Mouse (Mus musculus) forebrain, embryonic 13.5 days (tissue): ENCODE data around the gene Commd1. TPM values are rescaled to one million over a fixed set of nuclear protein-coding genes. Genes with fewer than 3 reads are reported as not detected.

ENCODE experiments used
- ATAC-seq: fragments of 200-750 bp; cut with Nextera tagmentation; 2 replicates; pipeline ENCODE4 v1.8.0; 2017
- H3K27ac ChIP-seq: fragments of 300-500 bp; sonication (generic); 2 replicates; pipeline ENCODE4 v1.5.1; 2015; ENCODE audit warnings: inconsistent platforms, mild to moderate bottlenecking, moderate library complexity
- H3K27me3 ChIP-seq: fragments of 300-500 bp; sonication (generic); 2 replicates; pipeline ENCODE4 v1.6.1; 2015; ENCODE audit warnings: mild to moderate bottlenecking, inconsistent platforms
- H3K36me3 ChIP-seq: fragments of 300-500 bp; sonication (generic); 2 replicates; pipeline ENCODE4 v1.6.1; 2015; ENCODE audit warnings: mild to moderate bottlenecking, inconsistent platforms; ENCODE audit not compliant: poor library complexity, severe bottlenecking
- H3K4me1 ChIP-seq: fragments of 300-500 bp; sonication (generic); 2 replicates; pipeline ENCODE4 v1.6.1; 2015; ENCODE audit warnings: inconsistent platforms
- H3K4me2 ChIP-seq: fragments of 300-500 bp; sonication (generic); 2 replicates; pipeline ENCODE4 v1.6.1; 2015; ENCODE audit warnings: inconsistent platforms, mild to moderate bottlenecking, moderate library complexity
- H3K4me3 ChIP-seq: fragments of 300-500 bp; sonication (generic); 2 replicates; pipeline ENCODE4 v1.5.1; 2015; ENCODE audit warnings: mild to moderate bottlenecking, inconsistent platforms
- H3K9ac ChIP-seq: fragments of 300-500 bp; sonication (generic); 2 replicates; pipeline ENCODE4 v1.6.1; 2015; ENCODE audit warnings: mild to moderate bottlenecking, inconsistent platforms
- H3K9me3 ChIP-seq: fragments of 300-500 bp; sonication (generic); replicated peaks from 2 replicates; pipeline ENCODE4 v1.6.1; 2016; ENCODE audit warnings: inconsistent platforms
- WGBS: fragments of 180-500 bp; shearing (Covaris S2); methylation state at CpG from one replicate; pipeline ENCODE4 v1.1.7; 2015; 5-methylcytosine and 5-hydroxymethylcytosine counted together
- polyA plus RNA-seq: library from polyadenylated mRNA; unstranded; fragments of >200 nt; fragmentation: Nextera tagmentation; extraction: Ambion mirVana; gene quantifications from 2 replicates; pipeline ENCODE4 v1.2.1, GENCODE M21; 2015

Commd1 gene
- polyA plus RNA-seq, 1 experiment from 2014 or later: 328 TPM

GRCm38 (mm10) chr11:22982846-22983245 is 664 bp upstream of the Commd1 start:
- Histone ChIP-seq H3K27ac (no peak overlapping the region), H3K9me3 (no peaks in the 10 kb centered on the region), H3K4me1 (peaks cover 25% of the 10 kb centered on the region), H3K9ac (no peak overlapping the region), H3K27me3 (no peaks in the 10 kb centered on the region), H3K36me3 (peaks cover 10% of the 10 kb centered on the region), H3K4me2 (no peak overlapping the region), H3K4me3 (no peak overlapping the region)
- ATAC-seq: no peak
- 59% methylated on average over 6 of the region's 6 CpGs for WGBS

GRCm38 (mm10) chr11:22981543-22981950 is 635 bp downstream of the Commd1 start:
- peak overlapping the region; percentile 84 for H3K4me2 ChIP-seq
- H3K36me3 ChIP-seq: peaks cover 20% of the 10 kb centered on the region
- peak overlapping the region; percentile 95 for H3K27ac ChIP-seq
- H3K27me3 ChIP-seq: no peaks in the 10 kb centered on the region
- no peaks in the 10 kb centered on the region for H3K9me3 ChIP-seq
- H3K4me3 ChIP-seq: peak overlapping the region; percentile 61
- 3% methylated on average over 12 of the region's 12 CpGs for WGBS
- peak; percentile 50 for ATAC-seq
- peak overlapping the region; percentile 78 for H3K9ac ChIP-seq
- H3K4me1 ChIP-seq: peaks cover 33% of the 10 kb centered on the region

- H3K9me3 ChIP-seq: no peaks in the 10 kb centered on the region
- H3K9ac ChIP-seq: peak overlapping the region; percentile 78
- H3K27ac ChIP-seq: no peak overlapping the region
- peak overlapping the region; percentile 84 for H3K4me2 ChIP-seq
- WGBS: 61% methylated on average over 4 of the region's 4 CpGs
- H3K4me3 ChIP-seq: peak overlapping the region; percentile 61
- peaks cover 39% of the 10 kb centered on the region for H3K4me1 ChIP-seq
- no peak for ATAC-seq
- H3K36me3 ChIP-seq: peaks cover 24% of the 10 kb centered on the region
- H3K27me3 ChIP-seq: no peaks in the 10 kb centered on the region
These were observed 1.1 kb downstream of the Commd1 start for GRCm38 (mm10) chr11:22981041-22981440.

- Histone ChIP-seq H3K36me3 (peaks cover 24% of the 10 kb centered on the region), H3K9me3 (no peaks in the 10 kb centered on the region), H3K4me1 (peaks cover 51% of the 10 kb centered on the region), H3K27ac (no peak overlapping the region), H3K4me3 (no peak overlapping the region), H3K27me3 (no peaks in the 10 kb centered on the region), H3K4me2 (no peak overlapping the region), H3K9ac (no peak overlapping the region)
- no peak for ATAC-seq
- 90% methylated on average over 1 of the region's 1 CpGs for WGBS
These were observed 3.0 kb downstream of the Commd1 start for GRCm38 (mm10) chr11:22979221-22979620.

GRCm38 (mm10) chr11:22978711-22979110 is 3.5 kb downstream of the Commd1 start:
- ATAC-seq: no peak

GRCm38 (mm10) chr11:22978215-22978614 is 4.0 kb downstream of the Commd1 start:
- Histone ChIP-seq H3K4me1 (peaks cover 55% of the 10 kb centered on the region), H3K9ac (no peak overlapping the region), H3K4me2 (no peak overlapping the region), H3K27ac (no peak overlapping the region), H3K27me3 (no peaks in the 10 kb centered on the region), H3K9me3 (peaks cover 5% of the 10 kb centered on the region; the same call in 1 of the 2 replicates), H3K36me3 (peaks cover 33% of the 10 kb centered on the region), H3K4me3 (no peak overlapping the region)
- WGBS: 95% methylated on average over 3 of the region's 3 CpGs
- ATAC-seq: no peak

More at GRCm38 (mm10) chr11:22978711-22979110, 3.5 kb downstream of the Commd1 start:
- Histone ChIP-seq H3K4me2 (no peak overlapping the region), H3K4me1 (peaks cover 55% of the 10 kb centered on the region), H3K27me3 (no peaks in the 10 kb centered on the region), H3K4me3 (no peak overlapping the region), H3K27ac (no peak overlapping the region), H3K9ac (no peak overlapping the region), H3K36me3 (peaks cover 28% of the 10 kb centered on the region), H3K9me3 (peaks cover under 1% of the 10 kb centered on the region; the same call in 1 of the 2 replicates)
- 50% methylated on average over 1 of the region's 1 CpGs for WGBS

- H3K9ac ChIP-seq: peak overlapping the region; percentile 62
- peak overlapping the region; percentile 52; the same call in 1 of the 2 replicates for H3K27ac ChIP-seq
- H3K9me3 ChIP-seq: peaks cover 28% of the 10 kb centered on the region
- H3K36me3 ChIP-seq: peaks cover 42% of the 10 kb centered on the region
- no peak for ATAC-seq
- H3K27me3 ChIP-seq: no peaks in the 10 kb centered on the region
- peak overlapping the region; percentile 57 for H3K4me3 ChIP-seq
- peaks cover 35% of the 10 kb centered on the region for H3K4me1 ChIP-seq
- peak overlapping the region; percentile 61 for H3K4me2 ChIP-seq
- WGBS: 47% methylated on average over 14 of the region's 14 CpGs
These were observed 8.6 kb downstream of the Commd1 start for GRCm38 (mm10) chr11:22973599-22973998.

- peak overlapping the region; percentile 52 for H3K27ac ChIP-seq
- peak overlapping the region; percentile 57 for H3K4me3 ChIP-seq
- 50% methylated on average over 44 of the region's 46 CpGs for WGBS
- ATAC-seq: peak; percentile 72
- H3K36me3 ChIP-seq: peaks cover 37% of the 10 kb centered on the region
- peaks cover 31% of the 10 kb centered on the region for H3K4me1 ChIP-seq
- H3K9me3 ChIP-seq: peaks cover 29% of the 10 kb centered on the region
- H3K9ac ChIP-seq: peak overlapping the region; percentile 62
- H3K27me3 ChIP-seq: no peaks in the 10 kb centered on the region
- H3K4me2 ChIP-seq: peak overlapping the region; percentile 78
These were observed 9.2 kb downstream of the Commd1 start for GRCm38 (mm10) chr11:22972746-22973526.

GRCm38 (mm10) chr11:22971835-22972709 is 10.1 kb downstream of the Commd1 start, which contains the start of gene Zrsr1:
Zrsr1 (plus strand) TSS chr11:22972005.
- Histone ChIP-seq H3K36me3 (peaks cover 31% of the 10 kb centered on the region), H3K27ac (peak within 1 kb of the TSS; percentile 6), H3K9me3 (peaks cover 36% of the 10 kb centered on the region), H3K4me3 (peak within 1 kb of the TSS; percentile 57), H3K4me2 (peak within 1 kb of the TSS; percentile 78), H3K4me1 (peaks cover 27% of the 10 kb centered on the region), H3K9ac (peak within 1 kb of the TSS; percentile 53), H3K27me3 (no peaks in the 10 kb centered on the region)
- peak; percentile 84 for ATAC-seq
- 48% methylated on average over 56 of the region's 56 CpGs for WGBS

- H3K4me3 ChIP-seq: no peak overlapping the region
- ATAC-seq: no peak
- peaks cover 29% of the 10 kb centered on the region for H3K36me3 ChIP-seq
- no peak overlapping the region for H3K27ac ChIP-seq
- peaks cover 14% of the 10 kb centered on the region for H3K4me1 ChIP-seq
- H3K27me3 ChIP-seq: no peaks in the 10 kb centered on the region
- H3K4me2 ChIP-seq: no peak overlapping the region
- H3K9ac ChIP-seq: no peak overlapping the region
- 96% methylated on average over 1 of the region's 1 CpGs for WGBS
- peaks cover 42% of the 10 kb centered on the region for H3K9me3 ChIP-seq
These were observed 11.6 kb downstream of the Commd1 start for GRCm38 (mm10) chr11:22970546-22970945.

GRCm38 (mm10) chr11:22969486-22969885 is 12.7 kb downstream of the Commd1 start:
- H3K4me2 ChIP-seq: no peak overlapping the region
- H3K9me3 ChIP-seq: peaks cover 42% of the 10 kb centered on the region
- H3K4me3 ChIP-seq: no peak overlapping the region
- no peak overlapping the region for H3K27ac ChIP-seq
- no peak overlapping the region for H3K9ac ChIP-seq
- peaks cover 7% of the 10 kb centered on the region for H3K4me1 ChIP-seq
- peaks cover 29% of the 10 kb centered on the region for H3K36me3 ChIP-seq
- no peaks in the 10 kb centered on the region for H3K27me3 ChIP-seq
- WGBS: 70% methylated on average over 6 of the region's 6 CpGs
- ATAC-seq: no peak

- WGBS: 82% methylated on average over 4 of the region's 4 CpGs
- ATAC-seq: no peak
These were observed 16.7 kb downstream of the Commd1 start for GRCm38 (mm10) chr11:22965503-22965902.

More at GRCm38 (mm10) chr11:22965503-22965902, 16.7 kb downstream of the Commd1 start:
- H3K9ac ChIP-seq: no peak overlapping the region
- H3K27ac ChIP-seq: no peak overlapping the region
- H3K27me3 ChIP-seq: no peaks in the 10 kb centered on the region
- peaks cover 14% of the 10 kb centered on the region for H3K9me3 ChIP-seq
- no peaks in the 10 kb centered on the region for H3K4me1 ChIP-seq
- peaks cover 7% of the 10 kb centered on the region for H3K36me3 ChIP-seq
- H3K4me2 ChIP-seq: no peak overlapping the region
- no peak overlapping the region for H3K4me3 ChIP-seq
